Mouse (Mus musculus) WW6 (cell line): Measurements from ENCODE around the gene Parp8.

ENCODE experiments used
- DNase-seq: peaks from one replicate; pipeline ENCODE4 v3.0.0-alpha.2; 2013; ENCODE audit warnings: low read depth, low spot score

Parp8 gene

GRCm38 (mm10) chr13:116870221-116870620 lies 155.1 kb downstream of the Parp8 start:
- no peak for DNase-seq

GRCm38 (mm10) chr13:116843937-116844336 lies 181.4 kb downstream of the Parp8 start:
- no peak for DNase-seq

- DNase-seq, result no peak
Observed at GRCm38 (mm10) chr13:116830984-116831383, 194.4 kb downstream of the Parp8 start.

GRCm38 (mm10) chr13:116829015-116829414 lies 196.3 kb downstream of the Parp8 start:
- DNase-seq, result no peak

- no peak for DNase-seq
Observed at GRCm38 (mm10) chr13:116811456-116811855, 213.9 kb downstream of the Parp8 start.
